Mouse (Mus musculus) adrenal gland, adult 10 weeks (tissue): ENCODE results near the gene Btbd11. TPM values are rescaled to one million over a fixed set of nuclear protein-coding genes. Genes with fewer than 3 reads are reported as not detected.

ENCODE experiments used
- polyA plus RNA-seq: library from polyadenylated mRNA; stranded (reverse); fragments of 350-450 nt; fragmentation: Illumina TruSeq; extraction: RNeasy Lipid Tissue Mini Kit (QIAGEN cat#74804); gene quantifications from one replicate; pipeline ENCODE4 v1.2.3, GENCODE M21; 2014; ENCODE audit warnings: low read depth, low replicate concordance

The Btbd11 gene
- polyA plus RNA-seq: 10.6 TPM

GRCm38 (mm10) chr10:85386605-85387218 is at the start of gene Btbd11:
Gene Btbd11 (plus strand): TSS chr10:85386814.

Other genes with a start within 250 kb of the Btbd11 start
- gene Cry1, start 201.8 kb upstream of the Btbd11 start, polyA plus RNA-seq: 10.6 TPM